Mouse (Mus musculus) embryo, embryonic 10 days (tissue): ENCODE data around the gene Txn1.
A peak's percentile ranks its signal among the peaks of the same experiment; 100 is the strongest.

ENCODE experiments used
- DNase-seq: peaks from one replicate; pipeline ENCODE4 v3.0.0-alpha.2; 2015; ENCODE audit warnings: low spot score

Gene Txn1

GRCm38 (mm10) chr4:57940631-57941030 lies 15.6 kb downstream of the Txn1 start:
- no peak for DNase-seq

DNA sequence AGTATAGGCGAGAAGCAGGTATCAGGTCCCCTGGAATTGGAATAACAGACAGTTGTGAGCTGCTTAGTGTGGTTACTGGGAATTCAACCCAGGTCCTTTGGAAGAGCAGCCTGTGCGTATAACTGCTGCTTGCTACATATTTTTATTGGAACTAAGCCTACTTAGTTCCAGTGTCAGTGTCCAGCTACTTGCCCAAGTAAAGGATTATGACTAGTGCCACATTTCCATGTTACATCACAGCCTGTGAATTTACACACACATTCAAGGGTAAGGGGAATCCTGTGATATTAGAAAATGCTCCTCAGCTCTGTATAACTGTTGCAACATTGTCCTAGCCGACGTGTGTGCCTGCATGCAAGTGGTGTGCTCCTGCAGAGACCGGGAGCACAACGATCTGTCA lies 18.9 kb downstream of the Txn1 start:
- DNase-seq: no peak

DNA sequence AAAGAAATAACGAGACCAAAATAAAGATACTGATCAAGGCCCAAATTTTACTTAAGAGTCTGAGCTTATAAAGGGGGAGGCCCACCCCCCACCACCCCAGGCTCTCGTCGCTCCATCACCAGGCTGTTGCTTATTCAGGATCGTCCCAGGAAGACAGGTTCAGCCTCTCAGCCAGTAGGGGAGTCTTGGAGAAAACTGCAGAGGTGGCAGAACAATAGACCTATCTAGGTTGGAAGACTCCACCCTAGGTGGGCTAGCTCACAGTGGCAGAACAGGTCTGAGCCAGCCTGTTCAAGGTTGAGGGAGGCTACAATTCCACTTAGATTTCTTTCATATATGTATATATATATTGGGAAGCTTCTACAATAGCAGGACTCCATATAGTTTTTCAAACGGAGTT lies 22.0 kb downstream of the Txn1 start:
- no peak for DNase-seq

GRCm38 (mm10) chr4:57930559-57931170 lies 25.5 kb downstream of the Txn1 start:
- no peak for DNase-seq

DNA sequence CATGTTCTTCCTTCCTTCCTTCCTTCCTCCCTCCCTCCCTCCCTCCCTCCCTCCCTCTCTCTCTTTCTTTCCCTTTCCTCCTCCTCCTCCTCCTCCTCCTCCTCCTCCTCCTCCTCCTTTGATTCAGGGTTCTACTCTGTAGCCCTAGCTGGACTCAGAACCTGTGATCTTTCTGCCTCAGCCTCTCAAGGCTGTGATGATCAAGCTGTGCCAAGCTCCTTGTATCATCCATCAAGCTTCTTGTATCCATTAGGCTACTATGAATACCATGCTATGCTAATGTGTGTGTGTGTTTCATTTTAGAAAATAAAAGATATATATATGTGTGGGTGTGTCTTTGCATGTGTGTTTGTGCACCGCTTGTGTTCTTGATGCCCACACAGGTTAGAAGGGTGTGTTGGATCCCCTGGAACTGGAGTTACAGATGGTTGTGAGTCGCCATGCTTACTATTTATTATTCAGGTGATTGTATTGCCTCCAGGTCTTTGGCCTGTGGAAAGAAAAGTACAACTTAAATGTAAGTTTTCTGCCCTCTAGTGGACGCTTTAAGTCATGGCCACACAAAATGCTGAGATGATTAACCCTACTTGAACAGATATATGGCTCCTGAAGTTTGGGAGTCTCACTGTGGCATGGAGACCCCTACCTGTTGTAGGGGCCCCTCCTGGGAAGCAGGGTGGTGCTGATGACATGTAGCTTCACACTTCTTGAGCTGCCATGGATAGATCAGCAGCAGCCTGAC lies 28.6 kb downstream of the Txn1 start:
- peak; percentile 80 for DNase-seq

- DNase-seq: no peak
Observed at GRCm38 (mm10) chr4:57924556-57925071, 31.6 kb downstream of the Txn1 start.

- peak; percentile 16 for DNase-seq
Observed at GRCm38 (mm10) chr4:57922171-57922570, 34.0 kb downstream of the Txn1 start.

GRCm38 (mm10) chr4:57920522-57920921 lies 35.7 kb downstream of the Txn1 start:
- DNase-seq: no peak

DNA sequence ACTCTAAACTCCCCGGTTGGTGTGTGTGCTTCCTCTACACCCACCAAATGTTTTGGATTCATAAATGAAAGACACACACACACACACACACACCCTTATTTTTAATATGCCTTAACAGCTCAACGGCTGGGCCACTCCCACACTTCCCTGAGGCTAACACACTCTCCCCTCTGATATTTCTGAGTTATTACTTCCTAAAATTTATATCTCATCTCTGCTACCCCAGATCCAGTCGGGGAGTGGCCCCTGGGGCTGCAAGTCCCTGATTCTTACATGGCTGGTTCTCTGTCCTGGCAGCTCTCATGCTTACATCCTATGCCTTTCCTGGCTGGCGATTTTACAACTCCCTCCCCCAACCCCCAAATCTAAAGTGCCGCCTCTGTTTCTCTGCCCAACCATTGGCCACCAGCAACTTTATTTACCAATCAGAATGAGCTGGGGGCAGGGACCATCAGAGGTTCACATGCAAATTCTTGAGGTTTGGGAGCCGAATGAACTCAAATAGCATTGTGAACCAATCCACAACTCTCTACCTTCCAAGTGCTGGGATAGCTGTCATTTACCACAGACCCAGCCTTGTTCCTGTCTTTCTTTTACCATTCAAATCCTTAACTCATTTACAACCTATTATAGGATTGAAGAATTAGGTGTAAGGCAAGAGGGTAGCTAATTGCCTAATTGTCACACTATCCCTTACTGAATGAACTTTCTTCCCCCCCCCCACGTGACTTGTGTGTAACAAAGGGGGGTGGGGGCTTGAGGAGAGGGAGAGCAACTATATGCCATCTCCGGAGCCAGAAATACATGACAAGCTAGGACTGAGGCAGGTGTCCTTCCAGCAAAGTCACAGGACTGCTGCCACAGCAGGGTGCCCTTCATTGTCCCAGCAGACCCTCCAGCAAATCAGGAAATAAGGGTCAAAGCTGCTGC lies 36.5 kb downstream of the Txn1 start:
- DNase-seq: peak; percentile 57

DNA sequence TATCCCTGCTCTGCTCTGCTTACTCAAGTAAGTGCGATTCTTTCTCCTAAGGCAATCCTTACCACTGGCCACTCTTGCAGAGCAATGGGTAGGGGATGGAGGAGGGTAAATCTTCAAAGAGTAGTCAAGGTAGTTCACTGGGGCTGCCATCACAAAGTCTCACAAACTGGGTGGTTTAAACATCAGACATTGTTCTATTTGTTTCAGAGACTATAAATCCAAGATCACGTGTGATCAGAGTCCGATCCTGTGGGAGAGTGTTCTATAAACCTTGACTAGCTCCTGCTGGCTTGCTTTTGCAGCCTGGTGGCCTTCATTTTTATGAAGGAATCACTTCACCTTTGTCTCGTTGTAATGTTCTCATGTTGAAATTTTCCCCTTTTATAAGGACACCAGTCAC lies 39.5 kb downstream of the Txn1 start:
- no peak for DNase-seq

GRCm38 (mm10) chr4:57916201-57916661 lies 40.0 kb downstream of the Txn1 start, which contains the start of gene D630039A03Rik:
Gene D630039A03Rik, minus strand, starts transcription at chr4:57916297.
- no peak for DNase-seq

DNA sequence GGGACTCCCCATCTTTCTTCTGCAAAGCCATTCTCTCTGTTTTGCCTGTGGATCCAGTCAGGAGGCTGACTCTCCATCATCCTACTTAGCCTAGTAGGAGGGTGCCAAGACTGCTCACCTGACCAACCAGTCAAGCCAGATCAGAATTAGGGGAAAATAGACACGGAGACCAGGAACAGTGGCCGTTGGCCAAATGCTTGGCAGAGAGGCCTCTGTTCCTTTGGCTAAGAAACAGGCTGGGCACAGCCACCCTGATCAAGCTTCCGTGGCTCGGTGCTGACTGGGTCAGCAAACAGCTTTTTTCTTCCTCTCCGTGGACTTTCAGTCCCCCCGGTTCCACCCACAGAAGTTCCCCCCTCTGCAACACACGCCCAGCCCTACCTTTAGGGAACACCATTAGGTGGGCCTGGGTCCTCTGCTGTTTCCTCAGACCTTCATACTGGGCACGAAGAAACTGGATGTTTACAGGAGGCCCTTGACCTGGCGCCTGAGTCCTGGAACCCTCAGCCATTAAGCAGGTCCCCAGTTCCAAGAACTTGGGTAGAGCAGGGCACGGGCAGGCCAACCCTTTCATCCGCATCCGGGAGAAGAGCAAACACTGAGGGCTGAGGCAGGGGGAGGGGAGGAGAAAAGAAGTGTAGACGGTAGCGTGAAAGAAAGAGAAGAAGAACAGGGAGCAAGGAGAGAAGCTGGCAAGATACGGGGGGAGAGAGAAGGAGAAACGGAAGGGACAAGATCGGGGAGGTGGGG lies 40.8 kb downstream of the Txn1 start:
- DNase-seq: no peak

GRCm38 (mm10) chr4:57914193-57915190 lies 41.7 kb downstream of the Txn1 start:
- DNase-seq: no peak

DNA sequence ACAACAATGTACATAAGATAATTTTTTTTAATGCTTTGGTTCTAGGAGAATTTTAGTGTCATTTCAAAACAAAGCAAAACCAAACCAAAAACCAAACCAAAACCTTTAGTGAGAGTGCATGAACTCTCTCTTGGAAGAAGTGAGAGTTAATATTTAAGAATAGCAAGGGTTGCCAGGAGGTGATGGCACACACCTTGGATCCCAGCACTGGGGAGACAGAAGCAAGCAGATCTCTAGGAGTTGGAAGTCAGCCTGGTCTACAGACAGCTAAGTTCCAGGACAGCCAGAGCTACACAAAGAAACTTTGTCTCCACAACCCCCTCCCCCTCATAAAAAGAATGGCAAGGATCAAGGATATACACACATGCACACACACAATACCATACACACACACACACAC lies 43.2 kb downstream of the Txn1 start:
- DNase-seq: no peak

DNA sequence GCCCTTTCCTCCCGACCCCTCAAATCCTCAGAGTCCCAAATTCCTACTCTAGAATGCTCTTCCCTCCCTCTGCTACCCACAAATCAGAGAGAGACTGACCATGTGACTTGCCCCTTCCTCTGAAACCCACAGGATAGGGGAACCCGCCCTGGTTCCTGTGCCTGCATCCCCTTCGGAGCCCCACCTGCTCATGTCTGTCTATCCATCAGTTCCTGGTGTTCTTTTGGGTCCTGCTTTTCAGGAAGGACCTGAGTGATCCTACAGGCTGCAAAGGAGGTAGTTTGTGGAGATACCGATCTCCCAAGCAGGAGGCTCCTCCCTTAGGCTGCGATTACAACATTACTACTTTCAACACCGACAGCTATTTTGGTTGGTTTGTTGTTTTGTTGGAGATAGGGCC lies 47.4 kb downstream of the Txn1 start:
- DNase-seq: no peak

DNA sequence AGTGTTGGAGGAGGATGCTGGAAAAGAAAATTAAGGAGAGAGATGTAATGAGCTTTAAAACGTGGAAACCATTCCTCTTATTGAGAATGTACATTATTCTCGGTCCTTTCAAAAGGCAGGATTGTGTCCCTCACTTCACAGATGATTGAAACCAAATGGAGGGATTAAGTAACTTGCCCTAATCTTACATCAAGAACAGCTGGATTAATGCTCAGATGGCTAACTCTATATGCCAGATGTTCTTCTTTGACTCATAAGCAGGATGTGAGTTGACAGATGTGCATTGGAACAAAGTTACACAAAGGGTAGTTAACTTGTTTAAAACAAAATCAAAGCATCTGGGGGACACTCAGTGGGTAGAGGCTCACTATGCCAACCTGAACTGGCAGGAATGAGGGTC lies 49.5 kb downstream of the Txn1 start:
- DNase-seq: no peak

GRCm38 (mm10) chr4:57904638-57905037 lies 51.6 kb downstream of the Txn1 start:
- DNase-seq: no peak

- peak; percentile 83 for DNase-seq
Observed at GRCm38 (mm10) chr4:57904211-57904610, 52.0 kb downstream of the Txn1 start.

DNA sequence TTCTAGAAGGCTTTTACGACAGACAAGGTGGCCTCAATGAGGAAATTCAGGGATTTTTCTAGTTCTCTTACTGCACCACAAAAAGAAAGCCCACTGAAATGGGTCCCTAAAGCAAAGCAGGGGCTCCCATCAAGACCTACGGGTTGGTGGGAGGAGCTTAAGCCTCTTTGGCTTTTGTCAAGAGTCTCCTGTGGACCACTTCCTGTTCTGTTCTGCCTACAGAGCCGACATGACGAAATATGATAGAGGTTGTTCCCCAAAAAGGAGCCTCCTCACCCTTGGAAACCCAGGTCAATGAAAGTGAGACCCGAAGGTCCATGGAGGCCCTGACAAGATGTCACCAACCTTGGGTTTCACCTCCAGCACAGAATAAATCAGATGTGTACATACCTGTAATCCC lies 53.6 kb downstream of the Txn1 start:
- no peak for DNase-seq

DNA sequence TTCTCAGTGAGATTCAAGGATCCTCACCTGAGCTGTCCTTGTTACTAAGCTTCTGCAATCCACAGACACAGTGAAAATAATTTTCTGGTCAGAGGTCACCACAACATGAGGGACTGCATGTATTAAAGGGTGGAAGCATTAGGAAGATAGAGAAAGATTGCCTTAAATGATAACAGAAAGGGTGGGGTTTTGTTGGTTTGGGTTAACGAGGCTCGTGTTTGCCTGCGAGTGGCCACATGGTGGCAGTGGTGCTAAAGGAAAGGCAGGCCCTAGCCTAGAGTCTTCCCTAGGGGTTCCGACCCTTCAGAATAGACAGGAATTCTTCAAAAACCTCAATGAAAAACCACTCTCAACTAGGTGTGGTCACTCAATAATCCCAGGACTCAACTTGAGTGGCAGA lies 55.0 kb downstream of the Txn1 start:
- DNase-seq: peak; percentile 79
